Mouse (Mus musculus): ENCODE measurements at regions not wholly inside any gene's neighbourhood (a gene's known extent, or its start where the extent isn't known, plus 50 kb on each side); places are given as distances from the start of the nearest gene placed in this dataset.
"Not testable (repeated sequence)": the region's sequence is repeated elsewhere in the genome, so short reads cannot be mapped to it uniquely, and the experiment has no call there.

GRCm38 (mm10) chr3:138609749-138610148 is 83.8 kb downstream of the Eif4e start:
- no peak for DNase-seq (ENCODE audit: low read depth, low spot score)

- no peak for DNase-seq (ENCODE audit: low read depth, low spot score)
Measured at GRCm38 (mm10) chr3:138612884-138613653, 87.1 kb downstream of the Eif4e start.

GRCm38 (mm10) chr3:138613680-138614079 is 87.7 kb downstream of the Eif4e start:
- no peak for DNase-seq (ENCODE audit: low read depth, low spot score)

GRCm38 (mm10) chr3:138614899-138615298 is 88.9 kb downstream of the Eif4e start:
- DNase-seq (ENCODE audit: low read depth, low spot score): no peak

GRCm38 (mm10) chr3:138620263-138620662 is 94.3 kb downstream of the Eif4e start:
- DNase-seq (ENCODE audit: low read depth, low spot score): peak; percentile 51

GRCm38 (mm10) chr3:138624128-138624527 is 98.1 kb downstream of the Eif4e start:
- no peak for DNase-seq (ENCODE audit: low read depth, low spot score)

GRCm38 (mm10) chr3:138626230-138626629 is 100.3 kb downstream of the Eif4e start:
- DNase-seq (ENCODE audit: low read depth, low spot score): no peak

GRCm38 (mm10) chr3:138630231-138630630 is 104.3 kb downstream of the Eif4e start:
- DNase-seq (ENCODE audit: low read depth, low spot score): no peak

- DNase-seq (ENCODE audit: low read depth, low spot score): no peak
Measured at GRCm38 (mm10) chr3:138632086-138632485, 106.1 kb downstream of the Eif4e start.

- peak; percentile 64 for DNase-seq (ENCODE audit: low read depth, low spot score)
Measured at GRCm38 (mm10) chr3:138642026-138642425, 100.0 kb upstream of the Tspan5 start.

GRCm38 (mm10) chr3:138643951-138644285 is 98.1 kb upstream of the Tspan5 start:
- no peak for DNase-seq (ENCODE audit: low read depth, low spot score)

- no peak for DNase-seq (ENCODE audit: low read depth, low spot score)
Measured at GRCm38 (mm10) chr3:138644286-138644951, 97.6 kb upstream of the Tspan5 start.

GRCm38 (mm10) chr3:138645320-138645719 is 96.7 kb upstream of the Tspan5 start:
- no peak for DNase-seq (ENCODE audit: low read depth, low spot score)

GRCm38 (mm10) chr3:138649699-138650098 is 92.3 kb upstream of the Tspan5 start:
- no peak for DNase-seq (ENCODE audit: low read depth, low spot score)

GRCm38 (mm10) chr3:138650671-138651070 is 91.3 kb upstream of the Tspan5 start:
- DNase-seq (ENCODE audit: low read depth, low spot score): not testable (repeated sequence)

- no peak for DNase-seq (ENCODE audit: low read depth, low spot score)
Measured at GRCm38 (mm10) chr3:138651361-138652205, 90.4 kb upstream of the Tspan5 start.

- DNase-seq (ENCODE audit: low read depth, low spot score): no peak
Measured at GRCm38 (mm10) chr3:138652206-138652605, 89.8 kb upstream of the Tspan5 start.

- no peak for DNase-seq (ENCODE audit: low read depth, low spot score)
Measured at GRCm38 (mm10) chr3:138652685-138653084, 89.3 kb upstream of the Tspan5 start.

GRCm38 (mm10) chr3:138653549-138654246 is 88.3 kb upstream of the Tspan5 start:
- DNase-seq (ENCODE audit: low read depth, low spot score): no peak

GRCm38 (mm10) chr3:138654610-138655371 is 87.2 kb upstream of the Tspan5 start:
- DNase-seq (ENCODE audit: low read depth, low spot score): no peak

GRCm38 (mm10) chr3:138655479-138655878 is 86.5 kb upstream of the Tspan5 start:
- no peak for DNase-seq (ENCODE audit: low read depth, low spot score)
